Mouse (Mus musculus) embryo, embryonic 11.5 days (tissue): Measurements from ENCODE around the gene Txndc12.

Source experiments
- DNase-seq: peaks from one replicate; pipeline ENCODE4 v3.0.0-alpha.2; 2012; ENCODE audit warnings: low read depth, low spot score

Txndc12 gene

GRCm38 (mm10) chr4:108845824-108846569 lies 11.6 kb downstream of the Txndc12 start:
- DNase-seq = no peak

- peak; percentile 71 for DNase-seq
Observed at GRCm38 (mm10) chr4:108847715-108848504, 13.5 kb downstream of the Txndc12 start, which contains the start of gene Kti12. Gene Kti12, plus strand, starts transcription at chr4:108847785.

GRCm38 (mm10) chr4:108848505-108848848 lies 14.1 kb downstream of the Txndc12 start, which contains the start of gene A730015C16Rik:
Gene A730015C16Rik, minus strand, starts transcription at chr4:108848619.
- DNase-seq = no peak

GRCm38 (mm10) chr4:108866806-108867205 lies 32.4 kb downstream of the Txndc12 start:
- no peak for DNase-seq

GRCm38 (mm10) chr4:108869730-108870374 lies 35.5 kb downstream of the Txndc12 start:
- DNase-seq = peak; percentile 81

GRCm38 (mm10) chr4:108873746-108874145 lies 39.3 kb downstream of the Txndc12 start:
- no peak for DNase-seq

- DNase-seq = no peak
Observed at GRCm38 (mm10) chr4:108877901-108878300, 43.5 kb downstream of the Txndc12 start.

GRCm38 (mm10) chr4:108878963-108879822 lies 44.8 kb downstream of the Txndc12 start, which contains the start of gene Rab3b:
Gene Rab3b, plus strand, starts transcription at chr4:108879063.
- DNase-seq = peak; percentile 24

GRCm38 (mm10) chr4:108883815-108884214 lies 49.4 kb downstream of the Txndc12 start:
- DNase-seq = no peak

GRCm38 (mm10) chr4:108887456-108887855 lies 53.1 kb downstream of the Txndc12 start:
- DNase-seq = no peak

- no peak for DNase-seq
Observed at GRCm38 (mm10) chr4:108890876-108891275, 56.5 kb downstream of the Txndc12 start.

GRCm38 (mm10) chr4:108900421-108900820 lies 66.0 kb downstream of the Txndc12 start:
- DNase-seq = no peak

- no peak for DNase-seq
Observed at GRCm38 (mm10) chr4:108902886-108903285, 68.5 kb downstream of the Txndc12 start.

GRCm38 (mm10) chr4:108903346-108903745 lies 68.9 kb downstream of the Txndc12 start:
- DNase-seq = no peak

- DNase-seq = no peak
Observed at GRCm38 (mm10) chr4:108904076-108904475, 69.7 kb downstream of the Txndc12 start.

- no peak for DNase-seq
Observed at GRCm38 (mm10) chr4:108904790-108905189, 70.4 kb downstream of the Txndc12 start.

- DNase-seq = no peak
Observed at GRCm38 (mm10) chr4:108905859-108906258, 71.5 kb downstream of the Txndc12 start.

- no peak for DNase-seq
Observed at GRCm38 (mm10) chr4:108907475-108907874, 73.1 kb downstream of the Txndc12 start.

GRCm38 (mm10) chr4:108909872-108910425 lies 75.5 kb downstream of the Txndc12 start:
- no peak for DNase-seq
